ENCODE assay signal across 20 mouse cellular contexts in genomic region chr14:17811051-17811450, GRCm38 (mm10).
DNase-seq lines count a peak whose midpoint lies in the region; ATAC-seq and TF ChIP-seq lines count a peak whose summit lies in the region.
"Had no signal": no experiment of that assay in that cellular context is flagged by ENCODE, and none has a peak within 500 bp of the region (broad histone marks: within the 10 kb centered on the region; RNA-seq: fewer than 3 reads in every experiment).

No protein-coding gene starts in this region.

- no peak overlapping the region for H3K9ac ChIP-seq in liver, postnatal 0 days (replicated peaks)
- no peak overlapping the region for H3K9ac ChIP-seq in heart, embryonic 12.5 days
- H3K9ac ChIP-seq: embryonic facial prominence, embryonic 15.5 days; hindbrain, embryonic 15.5 days had no signal

- no peak for TF ChIP-seq CTCF in liver, postnatal 0 days (IDR thresholded peaks at IDR 0.05; ENCODE audit: low read depth)

- H3K4me2 ChIP-seq in liver, postnatal 0 days (ENCODE audit: low read depth, low read length), result no peak overlapping the region
- H3K4me2 ChIP-seq in heart, embryonic 12.5 days, result no peak overlapping the region
- H3K4me2 ChIP-seq: embryonic facial prominence, embryonic 15.5 days; hindbrain, embryonic 15.5 days had no signal

- no peak overlapping the region for H3K4me3 ChIP-seq in liver, postnatal 0 days (ENCODE audit: low read depth, low read length)
- no peak overlapping the region for H3K4me3 ChIP-seq in heart, embryonic 12.5 days
- H3K4me3 ChIP-seq: embryonic facial prominence, embryonic 15.5 days; erythroblast, embryonic 14.5 days; forebrain, embryonic 10.5 days; gastrocnemius, adult 2 months; hindbrain, embryonic 15.5 days had no signal

- H3K27ac ChIP-seq in liver, postnatal 0 days (ENCODE audit: low read depth), result no peak overlapping the region
- no peak overlapping the region for H3K27ac ChIP-seq in heart, embryonic 12.5 days (ENCODE audit: poor library complexity, severe bottlenecking)
- H3K27ac ChIP-seq: embryonic facial prominence, embryonic 15.5 days; forebrain, embryonic 10.5 days; gastrocnemius, adult 2 months; hindbrain, embryonic 15.5 days had no signal

- H3K36me3 ChIP-seq in liver, postnatal 0 days (replicated peaks; ENCODE audit: insufficient read depth, low read length), result no peaks in the 10 kb centered on the region
- H3K36me3 ChIP-seq in heart, embryonic 12.5 days, result no peaks in the 10 kb centered on the region
- H3K36me3 ChIP-seq: embryonic facial prominence, embryonic 15.5 days; forebrain, embryonic 10.5 days; hindbrain, embryonic 15.5 days had no signal

- WGBS in liver, postnatal 0 days (ENCODE audit: insufficient replicate concordance), result 62% methylated on average over 4 of the region's 4 CpGs
- 70% methylated on average over 4 of the region's 4 CpGs for WGBS in heart, embryonic 12.5 days

- ATAC-seq in liver, postnatal 0 days, result no peak
- no peak for ATAC-seq in heart, embryonic 12.5 days (ENCODE audit: insufficient number of reproducible peaks, low FRiP score)
- ATAC-seq: forebrain, embryonic 14.5 days; intestine, postnatal 0 days had no signal

- DNase-seq in cerebellum, adult 11 months, result peak; percentile 18
- peak; percentile 35 to 43 for DNase-seq in cerebellum, adult 18-20 months
- DNase-seq in cerebellum, adult 9-11 months, result peak; percentile 43
- peak; percentile 66 to 69 for DNase-seq in cerebellum, postnatal 36 days
- no peak for DNase-seq in left cerebral cortex, postnatal 25 days (ENCODE audit: low spot score in 2 of 2)
- DNase-seq in liver, postnatal 0 days, result no peak
- DNase-seq: adrenal gland, adult 2 months; adrenal gland, postnatal 25 days; embryo, embryonic 11 days; gastrocnemius, adult 2 months; gastrocnemius, postnatal 25 days; heart, postnatal 36 days; kidney, adult 9 months had no signal

- no peaks in the 10 kb centered on the region for H3K27me3 ChIP-seq in liver, postnatal 0 days (ENCODE audit: insufficient read depth, low read length)
- H3K27me3 ChIP-seq in heart, embryonic 12.5 days (replicated peaks), result no peaks in the 10 kb centered on the region
- H3K27me3 ChIP-seq: embryonic facial prominence, embryonic 15.5 days; hindbrain, embryonic 15.5 days had no signal

- intact Hi-C loops in left cerebral cortex, postnatal 25 days (cut with DNase I), result no loop called here

- H3K4me1 ChIP-seq in liver, postnatal 0 days (ENCODE audit: insufficient read depth), result 0 out of 2 replicates have a peak, but pooled peaks cover 2% of the 10 kb centered on the region
- H3K4me1 ChIP-seq in heart, embryonic 12.5 days (replicated peaks), result no peaks in the 10 kb centered on the region
- H3K4me1 ChIP-seq: embryonic facial prominence, embryonic 15.5 days; forebrain, embryonic 10.5 days; hindbrain, embryonic 15.5 days had no signal

- H3K9me3 ChIP-seq in liver, postnatal 0 days (ENCODE audit: low read length), result no peaks in the 10 kb centered on the region
- H3K9me3 ChIP-seq in heart, embryonic 12.5 days (replicated peaks), result no peaks in the 10 kb centered on the region
- H3K9me3 ChIP-seq: embryonic facial prominence, embryonic 15.5 days; forebrain, embryonic 10.5 days; hindbrain, embryonic 15.5 days had no signal

- no peak for TF ChIP-seq EP300 in liver, postnatal 0 days (IDR thresholded peaks at IDR 0.05; ENCODE audit: low read depth)

Comparison
In these comparisons a context has a peak if more than half of its experiments do, and no peak if none do; other contexts are left out.
1. DNase-seq: peak in cerebellum, adult 11 months (single experiment), cerebellum, adult 18-20 months (2 of 2), cerebellum, adult 9-11 months (single experiment) and cerebellum, postnatal 36 days (2 of 2); none in left cerebral cortex, postnatal 25 days (0 of 2) and liver, postnatal 0 days (single experiment).